Mouse (Mus musculus) regulatory T cell (primary cell): ENCODE measurements around the gene Ube2o.
"Not testable (repeated sequence)": the region's sequence is repeated elsewhere in the genome, so short reads cannot be mapped to it uniquely, and the experiment has no call there.

ENCODE experiments used
- in situ Hi-C: fragments of 300-600 bp; cut with MboI, MseI; formaldehyde crosslinking; loops from one replicate; pipeline ENCODE4 v1.15.1; 2025; ENCODE audit warnings: high pct_unique_total_duplicates

Ube2o gene

DNA sequence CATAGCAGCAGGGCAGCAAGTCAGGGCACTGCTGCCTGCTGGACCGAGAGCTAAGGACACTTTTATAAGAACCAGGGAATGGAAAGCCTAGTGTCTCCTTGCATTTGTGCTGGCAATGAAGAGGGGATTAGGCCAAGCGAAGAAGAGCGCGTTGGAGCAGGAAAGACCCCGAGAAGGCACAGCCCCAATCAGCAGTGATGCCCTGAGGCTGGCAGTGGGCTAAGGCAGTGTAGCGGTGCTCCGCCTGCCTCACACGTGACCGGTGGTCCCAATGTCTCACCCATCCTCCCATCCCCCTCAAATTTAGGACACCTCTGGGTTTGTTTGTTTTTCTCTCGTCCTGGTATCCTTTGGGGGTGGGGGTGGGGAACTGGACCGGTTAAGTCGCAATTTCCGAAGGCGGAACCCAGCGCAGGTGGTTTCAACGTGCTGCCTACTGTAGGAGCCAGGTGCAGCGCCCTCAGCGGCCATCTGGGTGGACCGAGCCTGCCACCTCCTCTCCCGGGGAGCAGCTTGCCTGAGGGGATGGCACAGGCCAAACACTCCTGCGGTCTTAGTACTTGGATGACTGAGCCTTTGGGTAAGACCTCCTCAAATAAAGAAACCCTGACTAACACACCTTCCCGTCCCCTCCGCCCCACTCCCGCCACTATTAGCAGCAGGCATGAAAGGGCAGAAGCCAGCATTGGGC, 65.8 kb downstream of the Ube2o start:
- in situ Hi-C loops: no loop called here

DNA sequence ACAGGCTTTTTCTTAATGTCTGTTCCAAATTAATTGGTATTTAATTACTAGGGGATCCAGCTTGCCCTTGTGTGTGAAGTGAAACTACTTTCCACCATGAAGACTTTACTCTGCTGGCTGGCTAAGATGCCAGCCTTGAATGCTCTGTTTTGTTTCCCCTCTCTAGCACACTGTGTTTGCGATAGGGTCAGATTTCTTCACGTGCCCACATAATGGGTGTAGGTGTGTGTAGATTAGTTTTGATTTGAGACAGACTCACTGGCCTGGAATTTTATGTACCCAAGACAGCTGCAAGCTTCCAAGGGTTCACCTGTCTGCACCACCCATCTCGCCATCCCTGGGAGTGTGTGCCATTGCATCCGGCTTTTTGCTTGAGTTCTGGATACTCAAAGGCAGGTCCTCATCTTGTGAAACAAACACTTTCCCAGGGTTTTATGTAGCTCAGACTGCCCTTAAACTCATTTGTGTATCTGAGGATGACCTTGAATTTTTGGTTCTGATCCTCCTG, 67.7 kb downstream of the Ube2o start:
- in situ Hi-C loops: no loop called here

DNA sequence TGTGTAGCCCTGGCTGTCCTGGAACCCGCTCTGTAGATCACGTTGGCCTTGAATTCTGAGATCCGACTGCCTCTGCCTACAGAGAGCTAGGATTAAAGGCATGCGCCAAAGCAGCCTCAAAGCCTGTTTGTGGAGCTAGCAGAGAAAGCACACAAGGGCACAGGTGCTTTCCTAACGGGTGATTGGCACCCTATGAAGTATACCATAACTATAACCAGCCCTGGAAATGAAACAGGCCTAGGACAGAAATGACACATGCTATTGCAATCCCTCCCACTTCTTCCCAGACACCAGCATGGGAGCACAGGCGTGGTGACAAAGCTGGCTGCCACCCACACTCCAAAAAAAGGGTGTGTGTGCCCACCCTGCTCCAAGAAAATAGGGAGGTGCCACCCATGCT, 68.3 kb downstream of the Ube2o start:
- in situ Hi-C loops: no loop called here

DNA sequence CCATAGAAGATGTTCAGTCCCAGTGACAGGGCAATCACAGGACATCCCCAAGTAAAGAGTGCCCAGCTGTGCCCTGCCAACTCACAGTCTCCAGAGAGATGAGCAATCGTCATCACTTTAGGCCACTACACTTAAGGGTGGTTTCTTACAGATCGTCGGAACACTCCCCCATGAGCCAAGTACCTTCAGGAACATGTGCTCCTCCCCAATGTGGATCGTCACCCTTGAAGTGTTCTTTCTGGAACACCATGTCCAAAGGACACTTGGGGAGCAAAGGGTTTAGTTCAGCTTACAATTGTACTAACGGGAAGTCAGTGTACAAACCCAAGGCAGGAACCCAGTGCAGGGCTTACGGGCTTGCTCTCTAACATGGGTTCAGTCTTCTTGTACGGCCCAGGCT, 69.1 kb downstream of the Ube2o start:
- in situ Hi-C loops: no loop called here

DNA sequence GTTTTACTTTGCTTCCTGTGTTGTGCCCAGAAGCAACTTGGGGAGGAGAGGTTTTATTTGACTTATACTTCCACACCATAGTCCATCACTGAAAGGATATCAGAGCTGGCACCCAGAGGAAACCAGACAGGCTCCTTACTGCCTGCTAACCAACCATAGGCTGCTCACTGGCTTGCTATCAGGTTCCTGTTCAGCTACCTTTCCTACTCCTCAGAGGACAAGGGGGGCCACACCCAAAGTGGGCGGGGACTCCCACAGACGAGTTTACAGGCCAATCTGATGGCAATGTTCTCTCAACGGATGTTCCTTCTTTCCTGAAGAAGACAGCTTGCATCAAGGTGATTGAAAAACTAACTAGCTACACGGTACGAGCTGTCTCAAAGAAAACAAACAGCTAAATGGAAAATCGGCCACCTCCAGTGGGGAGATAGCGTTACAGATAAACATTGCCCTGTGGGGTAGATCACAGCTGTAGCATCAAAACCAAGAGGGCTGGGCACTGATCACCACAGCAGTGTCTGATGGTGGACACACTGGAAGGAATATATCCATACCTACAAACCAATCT, 69.9 kb downstream of the Ube2o start:
- in situ Hi-C loops: no loop called here

DNA sequence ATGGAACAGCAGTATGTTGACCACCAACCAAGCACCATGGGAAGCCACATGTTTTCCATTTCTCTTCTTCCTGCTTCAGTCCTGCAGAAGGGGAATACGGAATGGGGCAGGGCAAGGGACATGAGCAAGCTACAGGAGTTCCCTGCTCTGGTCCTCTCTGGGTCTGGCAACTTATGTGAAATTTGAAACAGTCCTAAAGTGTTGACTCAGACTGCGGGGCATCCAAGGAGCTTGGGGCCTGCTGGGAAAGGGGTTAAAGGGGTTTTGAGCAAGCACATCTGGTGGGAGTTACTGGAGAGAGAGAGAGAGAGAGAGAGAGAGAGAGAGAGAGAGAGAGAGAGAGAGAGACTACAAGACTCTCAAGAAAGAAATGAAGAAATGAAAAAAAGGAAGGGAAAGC, 72.6 kb downstream of the Ube2o start:
- in situ Hi-C loops: no loop called here

DNA sequence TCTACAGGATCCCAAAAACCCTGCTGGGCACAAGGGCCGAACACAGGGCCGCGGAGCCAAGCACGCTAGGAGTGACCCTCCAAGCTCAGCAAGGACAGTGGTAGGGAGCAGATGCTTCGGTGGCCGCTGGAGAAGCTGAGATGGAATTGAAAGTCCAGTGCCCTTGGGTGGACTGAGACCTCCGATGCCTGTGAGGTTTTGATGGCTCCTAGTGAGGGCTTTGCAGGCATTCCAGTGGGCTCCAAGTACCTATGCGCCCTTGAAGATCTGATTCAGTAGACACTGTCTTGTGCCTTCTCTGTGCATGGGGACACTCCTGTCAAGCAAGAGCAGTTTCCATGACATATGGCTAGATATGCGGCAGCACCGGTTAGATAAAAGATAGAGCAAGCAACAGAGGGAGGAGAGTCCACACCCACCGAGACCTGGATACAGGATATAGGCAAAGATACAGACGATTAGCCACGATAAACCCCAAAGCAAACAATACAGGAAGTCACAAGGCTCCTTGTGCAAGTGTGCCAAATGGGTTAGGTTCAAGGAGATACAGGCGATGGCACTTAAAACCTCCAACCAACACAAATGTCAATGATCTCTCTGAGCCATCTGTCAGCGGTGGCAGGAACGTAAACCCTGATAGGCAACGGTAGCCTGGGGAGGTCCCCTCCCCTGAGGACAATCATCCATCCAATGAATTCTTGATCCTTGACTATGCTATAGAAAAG, 74.9 kb downstream of the Ube2o start:
- in situ Hi-C loops: no loop called here

DNA sequence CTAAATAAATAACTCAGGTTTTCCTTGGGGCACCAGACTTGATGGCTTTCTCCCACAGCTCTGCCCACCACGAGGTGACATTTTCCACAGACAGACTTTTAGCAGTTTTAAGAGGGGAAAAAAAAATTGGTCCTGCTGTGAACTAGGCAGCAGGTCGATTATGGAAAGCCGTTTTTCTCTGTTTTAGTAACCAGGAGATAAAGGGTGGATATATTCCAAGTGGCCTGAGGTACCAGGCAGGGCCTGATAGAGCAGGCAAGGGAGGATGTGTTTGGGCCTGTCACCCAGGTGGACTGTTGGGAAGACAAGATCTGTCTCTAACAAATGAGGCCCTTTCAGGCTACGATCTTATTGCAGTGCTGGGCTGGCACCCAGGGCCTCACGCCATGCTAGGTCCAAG, 75.7 kb downstream of the Ube2o start:
- in situ Hi-C loops: no loop called here

DNA sequence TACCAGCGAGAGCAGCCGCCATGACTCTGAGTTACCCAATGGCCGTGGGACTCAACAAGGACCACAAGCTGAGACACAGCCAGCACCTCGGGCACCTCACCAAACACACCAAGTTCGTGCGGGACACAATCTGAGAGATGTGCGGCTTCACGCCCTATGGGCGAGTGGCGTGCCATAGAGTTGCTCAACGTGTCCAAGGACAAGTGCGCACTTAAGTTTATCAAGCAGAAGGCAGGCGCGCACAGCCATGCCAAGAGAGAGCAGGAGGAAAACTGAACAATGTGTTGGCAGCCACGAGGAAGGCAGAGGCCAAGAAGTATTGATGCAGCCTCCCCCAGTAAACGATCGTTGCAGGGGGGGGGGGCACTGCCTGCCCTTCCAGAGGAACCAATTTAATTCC, 76.7 kb downstream of the Ube2o start:
- in situ Hi-C loops: no loop called here

DNA sequence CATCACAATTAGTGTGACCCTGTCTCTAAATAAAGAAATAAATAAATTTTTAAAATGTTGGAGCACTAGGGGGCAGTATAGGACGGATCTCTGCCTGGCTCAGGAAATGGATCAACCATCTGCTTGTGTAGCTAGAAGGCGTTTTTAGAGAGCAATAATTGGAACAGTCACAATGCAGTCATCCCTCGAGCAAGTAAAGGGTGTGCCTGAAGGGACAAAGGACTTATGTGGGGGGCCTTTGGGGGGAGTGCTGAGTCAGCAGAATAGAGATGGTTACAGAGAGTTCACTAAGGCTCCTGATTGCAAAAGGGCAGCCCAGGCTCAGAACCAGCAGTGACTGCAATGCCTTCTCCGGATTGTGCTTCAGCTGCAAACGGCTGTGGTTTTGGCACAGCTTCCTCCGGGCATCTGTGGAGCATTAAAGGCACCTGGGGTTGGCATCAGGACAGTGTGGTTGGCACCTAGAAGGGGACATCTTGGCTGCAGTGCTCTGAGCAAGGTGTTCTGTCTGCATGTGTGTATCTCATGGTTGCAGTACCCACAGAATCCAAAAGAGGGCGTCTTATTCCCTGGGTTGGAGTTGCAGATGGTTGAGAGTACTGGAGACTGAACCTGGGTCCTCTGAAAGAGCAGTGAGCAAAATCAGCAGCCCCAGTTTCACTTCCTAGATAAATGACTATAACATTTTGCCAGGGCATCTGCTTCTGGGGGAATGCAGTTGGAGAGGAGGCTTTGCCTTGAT, 80.1 kb downstream of the Ube2o start:
- in situ Hi-C loops: no loop called here

DNA sequence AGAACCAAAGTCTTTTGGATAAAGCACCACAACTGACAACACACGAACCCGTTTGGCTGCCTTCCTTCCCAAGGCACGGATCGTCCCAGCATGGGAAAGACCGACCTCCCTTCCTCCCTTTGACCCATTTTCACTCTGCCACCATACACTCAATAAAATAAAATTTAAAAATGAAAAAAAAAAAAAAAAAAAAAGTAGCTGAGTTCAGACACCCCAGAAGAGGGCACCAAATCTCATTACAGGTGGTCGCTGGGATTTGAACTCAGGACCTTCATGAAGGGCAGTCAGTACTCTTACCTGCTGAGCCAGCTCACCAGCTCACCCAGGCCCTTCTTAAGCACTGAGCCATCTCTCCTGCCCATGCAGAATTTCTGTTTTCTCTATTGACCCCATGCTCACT, 82.2 kb downstream of the Ube2o start:
- in situ Hi-C loops: no loop called here

DNA sequence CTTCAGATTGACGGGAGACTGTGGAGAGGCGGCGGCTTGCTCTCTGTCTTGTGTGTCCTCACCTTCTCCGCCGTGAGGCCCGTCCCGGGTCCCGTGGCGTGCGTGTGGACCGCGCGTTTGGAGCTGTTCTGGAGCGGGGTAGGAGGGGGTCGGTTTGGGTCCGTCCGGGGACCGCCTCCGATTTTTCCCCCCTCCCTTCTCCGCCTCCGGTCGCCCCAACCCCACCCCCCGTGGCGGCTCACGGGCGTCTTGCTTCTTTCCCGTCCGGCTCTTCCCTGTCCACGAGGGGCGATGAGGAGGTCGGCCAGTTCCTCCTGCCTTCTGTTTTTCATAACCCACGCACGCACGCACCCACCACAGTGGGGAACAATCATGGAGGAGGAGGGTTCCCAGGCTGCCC, 82.7 kb downstream of the Ube2o start:
- in situ Hi-C loops: no loop called here

DNA sequence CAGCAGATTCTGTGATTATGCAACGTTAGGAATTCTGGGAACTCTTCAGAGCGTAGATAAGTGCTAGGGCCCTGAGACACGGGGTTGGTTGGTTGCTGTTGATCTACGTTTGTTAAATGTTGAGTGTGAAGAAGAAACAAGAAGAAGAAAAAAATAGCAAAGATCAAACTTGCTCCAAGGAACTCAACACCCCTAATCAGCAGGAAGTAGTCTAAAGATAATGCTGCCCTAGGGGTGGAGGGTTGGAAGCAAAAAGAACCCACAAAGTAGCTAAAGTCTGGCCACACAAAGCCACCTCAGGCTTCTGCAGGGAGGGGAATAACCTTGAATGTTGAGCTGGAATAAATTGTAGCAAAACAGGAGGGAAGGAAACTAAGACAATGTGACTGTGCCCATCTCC, 83.9 kb downstream of the Ube2o start:
- in situ Hi-C loops: no loop called here

DNA sequence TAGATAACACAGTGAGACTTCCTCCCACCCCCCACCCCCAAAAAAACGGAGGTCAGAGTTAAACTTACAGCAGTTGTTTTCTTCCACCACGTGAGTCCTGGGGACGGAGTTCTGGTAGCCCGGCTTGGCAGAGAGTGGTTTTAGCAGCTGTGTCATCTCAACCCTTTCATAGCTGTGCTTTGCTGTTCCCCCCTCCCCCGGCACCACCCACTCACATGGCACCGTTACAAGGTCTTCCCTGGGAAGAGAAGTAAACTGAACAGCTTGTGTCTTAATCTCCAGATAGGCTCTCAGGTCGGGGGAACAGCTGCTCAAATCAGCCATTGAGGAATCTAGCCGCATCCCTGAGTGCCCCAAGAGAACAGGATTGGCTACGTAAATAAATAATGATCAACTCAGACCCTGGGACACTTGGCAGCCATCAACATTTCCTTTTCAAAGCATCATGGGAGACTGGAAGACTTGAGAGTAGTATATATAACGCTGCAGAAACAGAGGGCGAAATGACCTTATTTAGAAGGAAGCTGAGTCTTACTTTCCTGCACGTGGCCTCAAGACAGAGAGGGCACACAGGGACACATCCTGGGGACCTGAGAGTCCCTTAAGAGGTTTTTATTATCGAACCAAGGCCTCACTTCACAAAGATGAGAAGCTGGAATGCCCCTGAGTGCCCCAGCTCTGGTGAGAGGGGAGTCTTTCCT, 86.6 kb downstream of the Ube2o start:
- in situ Hi-C loops: no loop called here

DNA sequence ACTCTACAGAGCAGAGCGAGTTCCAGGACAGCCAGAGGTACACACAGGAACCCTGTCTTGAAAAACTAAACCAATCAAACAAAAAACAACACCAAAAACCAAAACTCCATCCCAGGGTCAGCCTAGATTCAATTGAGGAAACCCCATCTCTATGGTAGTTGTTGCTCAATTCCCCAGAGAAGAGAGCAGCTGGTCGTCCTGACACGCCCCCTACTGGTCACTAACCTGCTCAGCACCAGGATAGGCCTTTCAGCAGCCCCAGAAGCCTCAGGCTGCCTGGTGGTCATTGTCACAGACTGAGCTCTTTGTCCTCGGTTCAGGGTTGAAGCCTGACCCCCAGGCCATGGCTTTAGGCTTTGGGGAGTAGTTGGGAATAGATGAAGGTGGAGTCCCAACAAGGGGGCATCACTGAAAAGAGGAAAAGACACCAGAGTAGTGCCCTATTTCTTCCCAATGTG, 87.4 kb downstream of the Ube2o start, which contains the start of gene Prpsap1:
Prpsap1 (minus strand) TSS at position 408 of the 458 bp plus-strand sequence.
- in situ Hi-C loops: no loop called here

DNA sequence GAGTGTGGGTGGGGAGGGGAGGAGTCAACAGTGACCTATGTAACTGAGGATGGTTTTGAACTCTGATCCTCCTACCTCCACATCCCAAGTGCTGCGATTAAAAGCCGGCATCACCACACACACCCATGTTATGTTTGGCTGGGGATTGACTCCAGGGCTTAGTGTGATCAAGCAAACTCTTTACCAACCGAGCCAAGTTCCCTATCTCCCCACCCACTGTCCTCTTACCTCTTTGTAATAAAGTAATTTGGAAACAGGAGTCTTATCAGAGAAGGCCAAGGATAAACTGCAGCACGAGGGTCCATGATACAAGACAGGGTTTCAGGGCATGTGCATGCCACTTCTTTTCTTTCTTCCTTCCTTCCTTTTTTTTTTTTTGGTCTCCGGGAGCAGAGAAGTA, 88.1 kb downstream of the Ube2o start:
- in situ Hi-C loops: no loop called here

DNA sequence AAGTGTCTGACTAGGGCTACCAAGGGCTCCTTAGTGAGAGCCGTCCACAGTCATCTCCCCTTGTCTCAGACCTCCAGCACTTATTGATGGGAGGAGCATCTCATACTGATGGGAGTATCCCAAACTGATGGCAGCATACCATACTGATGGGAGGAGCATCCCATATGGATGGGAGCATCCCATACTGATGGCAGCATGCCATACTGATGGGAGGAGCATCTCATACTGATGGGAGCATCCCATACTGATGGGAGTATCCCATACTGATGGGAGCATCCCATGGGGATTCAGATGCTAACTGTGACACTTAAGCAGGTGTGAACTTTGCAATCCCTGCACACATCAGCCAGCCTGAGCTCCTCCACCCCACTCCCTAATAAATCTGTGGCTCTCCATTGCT, 88.7 kb downstream of the Ube2o start:
- in situ Hi-C loops: not testable (repeated sequence)

DNA sequence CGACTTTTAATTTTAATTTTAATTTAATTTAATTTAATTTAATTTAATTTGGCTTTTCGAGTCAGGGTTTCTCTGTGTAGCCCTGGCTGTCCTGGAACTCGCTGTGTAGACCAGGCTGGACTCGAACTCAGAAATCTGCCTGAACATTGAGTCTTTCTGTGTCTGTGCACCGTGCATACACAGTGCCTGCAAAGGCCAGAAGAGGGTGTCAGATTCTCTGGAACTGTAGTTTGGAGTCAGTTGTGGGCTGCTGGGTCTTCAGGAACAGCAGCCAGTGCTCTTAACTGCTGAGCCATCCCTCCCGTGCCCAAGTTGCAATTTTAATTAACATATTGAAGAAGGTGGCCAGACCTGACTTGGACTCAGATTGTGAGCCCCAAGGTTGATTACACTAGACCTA, 89.9 kb downstream of the Ube2o start:
- in situ Hi-C loops: no loop called here

DNA sequence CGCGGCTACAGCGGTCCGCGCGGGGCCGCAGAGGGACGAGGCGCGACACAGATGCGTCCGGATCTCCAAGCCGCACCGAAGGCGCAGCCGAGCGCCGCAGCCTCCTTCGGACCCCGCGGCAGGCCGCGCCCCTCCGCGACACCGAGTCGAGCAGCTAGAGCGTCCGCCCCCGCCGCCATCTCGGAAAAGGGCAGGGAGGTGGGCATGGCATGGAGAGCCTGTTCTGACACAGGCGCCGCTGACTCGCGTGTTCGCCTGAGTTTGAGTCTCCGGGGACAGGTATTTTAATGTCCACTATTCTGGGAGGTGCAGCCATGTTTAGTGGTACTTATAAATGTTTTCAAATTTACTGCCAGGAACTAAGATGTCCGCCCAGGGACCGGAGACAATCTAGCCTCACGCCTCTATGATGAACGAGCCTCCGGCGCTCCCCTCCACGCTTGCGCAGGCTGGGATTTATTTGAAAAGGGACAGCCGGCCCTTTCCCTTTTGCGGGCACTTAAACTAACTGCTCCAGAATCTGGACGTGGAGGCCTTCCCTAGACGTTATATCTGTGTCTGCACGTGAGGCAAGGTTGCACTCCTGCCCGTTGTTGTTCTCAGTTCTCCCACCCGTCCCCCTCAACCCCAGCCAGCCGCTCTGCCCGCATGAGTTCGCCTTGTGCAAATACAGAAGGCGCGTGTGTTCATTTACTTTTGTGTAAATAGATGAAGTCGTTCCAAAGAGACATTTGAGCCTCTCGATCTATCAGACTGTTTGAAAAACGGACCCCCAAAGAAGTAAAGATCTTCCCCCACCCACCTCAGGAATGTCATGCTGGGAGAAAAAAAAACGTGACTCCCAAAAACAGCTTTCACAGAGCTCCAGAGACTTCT, 90.8 kb downstream of the Ube2o start:
- in situ Hi-C loops: no loop called here

DNA sequence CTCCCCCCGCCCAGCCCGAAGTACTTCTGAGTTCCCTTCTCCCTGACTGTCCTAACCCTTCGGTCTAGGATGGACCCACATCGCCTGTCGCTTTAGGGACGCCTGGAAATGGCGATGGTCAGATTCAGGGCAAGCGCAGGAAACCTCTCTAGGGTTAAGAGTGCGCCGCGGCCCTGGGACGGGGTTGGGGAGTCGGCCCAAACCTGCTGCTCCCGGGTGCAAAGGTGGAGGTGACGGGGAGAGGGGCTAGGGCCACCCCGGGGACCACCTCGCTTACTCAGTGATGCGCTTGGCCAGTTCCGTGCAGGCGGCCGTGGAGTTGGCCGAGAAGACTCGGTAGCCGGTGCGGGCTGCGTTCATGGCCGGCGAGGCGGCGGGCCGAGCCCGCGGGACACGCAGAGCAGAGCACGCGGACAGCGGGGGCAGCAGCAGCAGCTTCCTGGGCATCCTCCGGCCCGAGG, 91.4 kb downstream of the Ube2o start:
- in situ Hi-C loops: no loop called here
